Mouse (Mus musculus) MEL (cell line): ENCODE measurements around the gene Cth. TPM values are rescaled to one million over a fixed set of nuclear protein-coding genes. Genes with fewer than 3 reads are reported as not detected.

ENCODE experiments used
- DNase-seq: peaks from one replicate; pipeline ENCODE4 v3.0.0; 2011; ENCODE audit warnings: low read depth, low spot score
- H3K27ac ChIP-seq: 2 replicates; pipeline ENCODE4 v1.5.1; 2012; ENCODE audit warnings: low read depth, mild to moderate bottlenecking, control low read depth, low read length, moderate library complexity; ENCODE audit not compliant: control insufficient read depth
- H3K27me3 ChIP-seq, 2 experiments: fragments of 150-350 bp in 1 of 2; sonication (generic) in 1 of 2; 2 replicates each; pipeline ENCODE4 v1.6.1; 2012; ENCODE audit warnings: low read length in 2 of 2, mild to moderate bottlenecking in 2 of 2, improper control_type of control experiment in 1 of 2, moderate library complexity in 1 of 2; ENCODE audit not compliant: insufficient read depth in 2 of 2, control insufficient read depth in 1 of 2
- H3K36me3 ChIP-seq, 2 experiments: 2 replicates each; pipeline ENCODE4 v1.6.1; 2012 to 2014; ENCODE audit warnings: low read length in 2 of 2, improper control_type of control experiment in 1 of 2, inconsistent platforms in 1 of 2, mild to moderate bottlenecking in 1 of 2; ENCODE audit not compliant: insufficient read depth in 2 of 2, control insufficient read depth in 1 of 2
- H3K4me1 ChIP-seq, 2 experiments: fragments of 150-350 bp in 1 of 2; sonication (generic) in 1 of 2; 2 replicates each; pipeline ENCODE4 v1.6.1; 2012; ENCODE audit warnings: low read length in 2 of 2, improper control_type of control experiment in 1 of 2, mild to moderate bottlenecking in 1 of 2; ENCODE audit not compliant: insufficient read depth in 2 of 2, control insufficient read depth in 1 of 2
- H3K4me3 ChIP-seq, 2 experiments: fragments of 150-350 bp in 1 of 2; sonication (generic) in 1 of 2; 2 replicates each; pipeline ENCODE4 v1.5.1; 2012; ENCODE audit warnings: low read depth in 2 of 2, low read length in 2 of 2, mild to moderate bottlenecking in 2 of 2, moderate library complexity in 2 of 2, control low read depth in 1 of 2, improper control_type of control experiment in 1 of 2; ENCODE audit not compliant: control insufficient read depth in 1 of 2, insufficient read depth in 1 of 2
- H3K79me2 ChIP-seq: 2 replicates; pipeline ENCODE4 v1.6.1; 2012; ENCODE audit warnings: mild to moderate bottlenecking, low read length, moderate library complexity; ENCODE audit not compliant: control insufficient read depth, poor library complexity, insufficient read depth
- H3K9ac ChIP-seq: 2 replicates; pipeline ENCODE4 v1.6.1; 2012; ENCODE audit warnings: low read depth, mild to moderate bottlenecking, control low read depth, low read length, moderate library complexity; ENCODE audit not compliant: control insufficient read depth, poor library complexity, severe bottlenecking
- H3K9me3 ChIP-seq: fragments of 150-350 bp; sonication (generic); replicated peaks from 2 replicates; pipeline ENCODE4 v1.6.1; 2012; ENCODE audit warnings: mild to moderate bottlenecking, low read length, improper control_type of control experiment, moderate library complexity; ENCODE audit not compliant: insufficient read depth
- CHD2 ChIP-seq: IDR thresholded peaks from 2 replicates; pipeline ENCODE4 v1.6.1; 2011; ENCODE audit warnings: low read length, improper control_type of control experiment
- GATA1 ChIP-seq: IDR thresholded peaks from 2 replicates; pipeline ENCODE4 v1.6.1; 2011; ENCODE audit warnings: low read depth, low read length, improper control_type of control experiment
- KAT2A ChIP-seq: conservative IDR thresholded peaks from 2 replicates; pipeline ENCODE4 v1.6.1; 2012; ENCODE audit warnings: low read depth, low read length, improper control_type of control experiment, inconsistent platforms
- MAX ChIP-seq: IDR thresholded peaks from 2 replicates; pipeline ENCODE4 v1.6.1; 2011; ENCODE audit warnings: low read length, improper control_type of control experiment
- MAZ ChIP-seq: IDR thresholded peaks from 2 replicates; pipeline ENCODE4 v1.6.1; 2012; ENCODE audit warnings: low read depth, mild to moderate bottlenecking, inconsistent platforms, low read length, improper control_type of control experiment
- MXI1 ChIP-seq: IDR thresholded peaks from 2 replicates; pipeline ENCODE4 v1.6.1; 2011; ENCODE audit warnings: mild to moderate bottlenecking, low read depth, low read length, improper control_type of control experiment
- MYB ChIP-seq: IDR thresholded peaks from 2 replicates; pipeline ENCODE4 v1.6.1; 2011; ENCODE audit warnings: mild to moderate bottlenecking, low read depth, low read length, improper control_type of control experiment
- POLR2AphosphoS2 ChIP-seq: IDR thresholded peaks from 2 replicates; pipeline ENCODE4 v1.6.1; 2011; ENCODE audit warnings: low read length, improper control_type of control experiment
- POLR2AphosphoS5 ChIP-seq: IDR thresholded peaks from 2 replicates; pipeline ENCODE4 v1.6.1; 2012; ENCODE audit warnings: low read depth, borderline replicate concordance, mild to moderate bottlenecking, inconsistent platforms, low read length, moderate library complexity, mixed read lengths
- RAD21 ChIP-seq: IDR thresholded peaks from 2 replicates; pipeline ENCODE4 v1.6.1; 2011; ENCODE audit warnings: mild to moderate bottlenecking, low read depth, low read length, improper control_type of control experiment
- RCOR1 ChIP-seq: IDR thresholded peaks from 2 replicates; pipeline ENCODE4 v1.6.1; 2012; ENCODE audit warnings: low read depth, mild to moderate bottlenecking, inconsistent platforms, low read length, improper control_type of control experiment
- TBP ChIP-seq: IDR thresholded peaks from 2 replicates; pipeline ENCODE4 v1.8.0; 2011; ENCODE audit warnings: low read depth, low read length, improper control_type of control experiment
- ZMIZ1 ChIP-seq: IDR thresholded peaks from 2 replicates; pipeline ENCODE4 v1.6.1; 2012; ENCODE audit warnings: low read depth, mild to moderate bottlenecking, inconsistent platforms, low read length, improper control_type of control experiment, moderate library complexity
- ZNF384 ChIP-seq: IDR thresholded peaks from 2 replicates; pipeline ENCODE4 v1.6.1; 2012; ENCODE audit warnings: low read depth, mild to moderate bottlenecking, inconsistent platforms, low read length, improper control_type of control experiment
- polyA plus RNA-seq, 2 experiments: library from polyadenylated mRNA; stranded (reverse) in 1 of 2; unstranded in 1 of 2; fragments of >175 nt in 1 of 2; fragments of >200 nt in 1 of 2; gene quantifications; 2 replicates each; pipeline versions ENCODE4 v1.2.1 to v1.2.4; 2012; ENCODE audit warnings: low replicate concordance in 2 of 2, low read depth in 1 of 2; ENCODE audit not compliant: insufficient read length in 2 of 2, insufficient read depth in 1 of 2, missing spikeins in 1 of 2
- total RNA-seq: library from RNA; depleted of rRNA; stranded (reverse); fragments of 300-350 nt; gene quantifications from 2 replicates; pipeline ENCODE4 v1.2.3, GENCODE M21; 2012

Gene Cth
- total and polyA plus RNA-seq, 3 experiments = 11.7 to 26.8 TPM; not detected in 1

DNA sequence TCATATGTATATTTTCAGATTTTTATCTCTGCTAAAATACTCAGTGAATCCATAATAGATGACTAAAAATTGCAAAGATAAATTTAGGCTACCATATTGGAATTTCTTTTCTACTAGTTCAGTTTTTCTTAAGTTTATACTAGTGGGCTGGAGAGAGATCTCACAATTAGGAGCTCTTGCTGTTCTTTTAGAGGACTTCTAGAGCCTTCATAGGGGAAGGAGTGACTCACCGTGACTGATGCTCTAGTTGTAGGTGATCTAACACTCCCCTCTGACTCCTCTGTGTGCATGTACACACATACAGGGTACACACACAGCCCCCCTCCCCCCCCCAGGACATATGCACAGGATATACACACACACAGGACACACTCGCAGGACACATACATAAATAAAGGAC, 46.3 kb upstream of the Cth start:
- no peak overlapping the region for H3K27ac ChIP-seq
- peaks cover 4% of the 10 kb centered on the region; the same call in 1 of the 2 replicates for H3K79me2 ChIP-seq
- no peak overlapping the region for H3K4me3 ChIP-seq
- peaks cover 4 to 24% of the 10 kb centered on the region in 2 experiments; a peak in 3 of 4 replicates for H3K36me3 ChIP-seq
- H3K4me1 ChIP-seq = no peaks in the 10 kb centered on the region
- H3K9me3 ChIP-seq = no peaks in the 10 kb centered on the region
- TF ChIP-seq CHD2 (no peak), RAD21 (no peak), MXI1 (no peak), ZNF384 (no peak), POLR2AphosphoS2 (no peak), KAT2A (no peak), MAZ (no peak)
- no peak for DNase-seq
- H3K9ac ChIP-seq = no peak overlapping the region
- no peaks in the 10 kb centered on the region for H3K27me3 ChIP-seq

GRCm38 (mm10) chr3:157957320-157957719, 32.4 kb upstream of the Cth start:
- Histone ChIP-seq H3K4me3 (no peak overlapping the region), H3K36me3 (peaks cover 8 to 23% of the 10 kb centered on the region in 2 experiments), H3K27ac (no peak overlapping the region), H3K79me2 (peaks cover 45% of the 10 kb centered on the region), H3K9me3 (no peaks in the 10 kb centered on the region), H3K9ac (no peak overlapping the region)
- no peak for DNase-seq
- no peak for TF ChIP-seq TBP
- TF ChIP-seq ZNF384 = peak; percentile 32; the same call in 1 of the 2 replicates
- TF ChIP-seq, all 39 proteins: peak for 1
- Histone ChIP-seq H3K27me3 (no peaks in the 10 kb centered on the region), H3K4me1 (peaks cover 0 to 3% of the 10 kb centered on the region in 2 experiments; a peak in 2 of 4 replicates)

DNA sequence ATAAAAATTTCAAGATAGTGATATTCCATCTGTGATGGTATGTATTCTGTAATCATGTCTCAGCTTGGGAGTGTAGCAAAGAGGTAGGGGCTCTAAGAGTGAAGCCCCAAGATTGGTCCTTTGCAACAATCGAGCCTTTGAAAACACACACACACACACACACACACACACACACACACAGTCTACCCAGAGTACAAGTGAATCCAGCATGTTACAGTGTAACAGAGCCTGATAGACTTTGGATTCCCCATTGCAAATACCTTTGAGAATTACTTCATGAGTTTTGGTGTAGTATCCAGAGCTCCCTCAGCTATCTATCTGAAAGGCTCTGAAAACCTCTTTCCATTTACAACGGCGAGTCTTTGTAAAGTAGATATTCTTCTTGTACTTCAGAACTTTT, 31.3 kb upstream of the Cth start:
- Histone ChIP-seq H3K27me3 (no peaks in the 10 kb centered on the region), H3K4me3 (no peak overlapping the region), H3K27ac (no peak overlapping the region), H3K9ac (no peak overlapping the region), H3K9me3 (no peaks in the 10 kb centered on the region), H3K4me1 (peaks cover 0 to 3% of the 10 kb centered on the region in 2 experiments; a peak in 2 of 4 replicates), H3K36me3 (peaks cover 10 to 15% of the 10 kb centered on the region in 2 experiments)
- TF ChIP-seq MYB (no peak), POLR2AphosphoS2 (no peak), CHD2 (no peak), POLR2AphosphoS5 (no peak), ZMIZ1 (no peak), GATA1 (no peak), RCOR1 (no peak), MAX (no peak)
- TF ChIP-seq, all 39 proteins: peak for 0
- DNase-seq = no peak
- peaks cover 56% of the 10 kb centered on the region for H3K79me2 ChIP-seq
